Mouse (Mus musculus) thymus, adult 2 months (tissue): ENCODE results near the gene Nme7. TPM values are rescaled to one million over a fixed set of nuclear protein-coding genes. Genes with fewer than 3 reads are reported as not detected.

Experiments
- DNase-seq: peaks from one replicate; pipeline ENCODE4 v3.0.0; 2021
- H3K27ac ChIP-seq: fragments of 200-500 bp; 2 replicates; pipeline ENCODE4 v1.5.1; 2012; ENCODE audit warnings: low read length, control low read depth; ENCODE audit not compliant: control insufficient read depth, insufficient read depth
- H3K27me3 ChIP-seq: fragments of 200-500 bp; 2 replicates; pipeline ENCODE4 v1.6.1; 2012; ENCODE audit warnings: mild to moderate bottlenecking, low read length, moderate library complexity, mixed read lengths; ENCODE audit not compliant: control insufficient read depth, insufficient read depth
- H3K36me3 ChIP-seq: fragments of 200-500 bp; 2 replicates; pipeline ENCODE4 v1.6.1; 2012; ENCODE audit warnings: mild to moderate bottlenecking, low read length, moderate library complexity; ENCODE audit not compliant: control insufficient read depth, insufficient read depth
- H3K4me1 ChIP-seq: fragments of 200-500 bp; replicated peaks from 2 replicates; pipeline ENCODE4 v1.6.1; 2012; ENCODE audit warnings: low read length; ENCODE audit not compliant: control insufficient read depth, insufficient read depth
- H3K4me3 ChIP-seq: fragments of 200-500 bp; 2 replicates; pipeline ENCODE4 v1.5.1; 2012; ENCODE audit warnings: mild to moderate bottlenecking, low read length, control low read depth, moderate library complexity; ENCODE audit not compliant: control insufficient read depth, insufficient read depth
- CTCF ChIP-seq: fragments of 200-500 bp; IDR thresholded peaks from 2 replicates; pipeline ENCODE4 v1.5.1; 2012; ENCODE audit warnings: mild to moderate bottlenecking, control low read depth, low read length, moderate library complexity, borderline replicate concordance; ENCODE audit not compliant: control insufficient read depth, poor library complexity, insufficient read depth; ENCODE audit errors: extremely low read depth
- POLR2A ChIP-seq: fragments of 200-500 bp; IDR thresholded peaks from 2 replicates; pipeline ENCODE4 v1.6.1; 2012; ENCODE audit warnings: mild to moderate bottlenecking, low read length, control low read depth, moderate library complexity; ENCODE audit not compliant: control insufficient read depth, poor library complexity, insufficient read depth; ENCODE audit errors: extremely low read depth
- WGBS: fragments of 180-500 bp; shearing (Covaris S2); methylation state at CpG from one replicate; pipeline ENCODE4 v1.1.7; 2018; 5-methylcytosine and 5-hydroxymethylcytosine counted together
- polyA plus RNA-seq: library from polyadenylated mRNA; depleted of rRNA; stranded (reverse); fragments of >200 nt; gene quantifications from 2 replicates; pipeline ENCODE4 v1.2.3, GENCODE M21; 2012

Nme7 gene
- polyA plus RNA-seq, 1 experiment = 10.7 TPM

GRCm38 (mm10) chr1:164276552-164276951 lies 27.4 kb upstream of the Nme7 start:
- no peak for DNase-seq
- Histone ChIP-seq H3K4me3 (no peak overlapping the region), H3K4me1 (peaks cover 4% of the 10 kb centered on the region), H3K27me3 (no peaks in the 10 kb centered on the region), H3K36me3 (no peaks in the 10 kb centered on the region), H3K27ac (no peak overlapping the region)
- 97% methylated on average over 3 of the region's 3 CpGs for WGBS
- no peak for TF ChIP-seq CTCF
- TF ChIP-seq POLR2A = no peak

GRCm38 (mm10) chr1:164279332-164279731 lies 24.6 kb upstream of the Nme7 start:
- 49% methylated on average over 4 of the region's 4 CpGs for WGBS
- TF ChIP-seq POLR2A (no peak), CTCF (no peak)

GRCm38 (mm10) chr1:164284007-164284406 lies 19.9 kb upstream of the Nme7 start:
- H3K27ac ChIP-seq = no peak overlapping the region
- 96% methylated on average over 3 of the region's 3 CpGs for WGBS
- TF ChIP-seq CTCF (no peak), POLR2A (no peak)
- no peak for DNase-seq
- H3K4me3 ChIP-seq = no peak overlapping the region
- H3K4me1 ChIP-seq = peaks cover 1% of the 10 kb centered on the region
- no peaks in the 10 kb centered on the region; the same call in 1 of the 2 replicates for H3K36me3 ChIP-seq
- H3K27me3 ChIP-seq = no peaks in the 10 kb centered on the region

More at GRCm38 (mm10) chr1:164279332-164279731, 24.6 kb upstream of the Nme7 start:
- DNase-seq = peak; percentile 24
- Histone ChIP-seq H3K4me3 (no peak overlapping the region), H3K27me3 (no peaks in the 10 kb centered on the region), H3K27ac (no peak overlapping the region), H3K4me1 (peaks cover 4% of the 10 kb centered on the region), H3K36me3 (no peaks in the 10 kb centered on the region; the same call in 1 of the 2 replicates)

- Histone ChIP-seq H3K27me3 (no peaks in the 10 kb centered on the region), H3K4me1 (no peaks in the 10 kb centered on the region), H3K36me3 (peaks cover 21% of the 10 kb centered on the region), H3K4me3 (no peak overlapping the region), H3K27ac (no peak overlapping the region)
- no peak for DNase-seq
- TF ChIP-seq POLR2A = no peak
- TF ChIP-seq CTCF = no peak
- 88% methylated on average over 15 of the region's 15 CpGs for WGBS
These were observed 16.5 kb upstream of the Nme7 start for GRCm38 (mm10) chr1:164287406-164287805.

GRCm38 (mm10) chr1:164292040-164292439 lies 11.9 kb upstream of the Nme7 start:
- H3K36me3 ChIP-seq = peaks cover 44% of the 10 kb centered on the region

GRCm38 (mm10) chr1:164294071-164294470 lies 9.8 kb upstream of the Nme7 start:
- H3K36me3 ChIP-seq = peaks cover 63% of the 10 kb centered on the region
- WGBS = 96% methylated on average over 6 of the region's 6 CpGs
- no peak for TF ChIP-seq CTCF
- TF ChIP-seq POLR2A = no peak

More at GRCm38 (mm10) chr1:164292040-164292439, 11.9 kb upstream of the Nme7 start:
- Histone ChIP-seq H3K4me1 (no peaks in the 10 kb centered on the region), H3K4me3 (no peak overlapping the region), H3K27ac (no peak overlapping the region), H3K27me3 (no peaks in the 10 kb centered on the region)
- no peak for DNase-seq
- WGBS = 92% methylated on average over 5 of the region's 5 CpGs
- TF ChIP-seq CTCF (no peak), POLR2A (no peak)

GRCm38 (mm10) chr1:164296473-164296872 lies 7.4 kb upstream of the Nme7 start:
- WGBS = 94% methylated on average over 4 of the region's 5 CpGs
- peaks cover 66% of the 10 kb centered on the region for H3K36me3 ChIP-seq
- H3K27ac ChIP-seq = no peak overlapping the region

More at GRCm38 (mm10) chr1:164294071-164294470, 9.8 kb upstream of the Nme7 start:
- no peaks in the 10 kb centered on the region for H3K27me3 ChIP-seq
- no peaks in the 10 kb centered on the region; the same call in 1 of the 2 replicates for H3K4me1 ChIP-seq
- H3K27ac ChIP-seq = no peak overlapping the region
- DNase-seq = no peak
- H3K4me3 ChIP-seq = no peak overlapping the region

More at GRCm38 (mm10) chr1:164296473-164296872, 7.4 kb upstream of the Nme7 start:
- no peaks in the 10 kb centered on the region for H3K27me3 ChIP-seq
- no peak for DNase-seq
- no peaks in the 10 kb centered on the region; the same call in 1 of the 2 replicates for H3K4me1 ChIP-seq
- no peak overlapping the region for H3K4me3 ChIP-seq
- no peak for TF ChIP-seq POLR2A
- no peak for TF ChIP-seq CTCF
